Mouse (Mus musculus) kidney, embryonic 15.5 days (tissue): ENCODE data around the gene Polg2. TPM values are rescaled to one million over a fixed set of nuclear protein-coding genes. Genes with fewer than 3 reads are reported as not detected.
"Not testable (repeated sequence)": the region's sequence is repeated elsewhere in the genome, so short reads cannot be mapped to it uniquely, and the experiment has no call there.

Experiments used
- ATAC-seq: fragments of 200-750 bp; cut with Nextera tagmentation; replicated peaks from 2 replicates; pipeline ENCODE4 v1.8.0; 2017; ENCODE audit warnings: moderate TSS enrichment; ENCODE audit not compliant: low FRiP score
- H3K27ac ChIP-seq: fragments of 300-500 bp; sonication (generic); 2 replicates; pipeline ENCODE4 v1.5.1; 2015; ENCODE audit warnings: mild to moderate bottlenecking, inconsistent platforms
- H3K27me3 ChIP-seq: fragments of 300-500 bp; sonication (generic); 2 replicates; pipeline ENCODE4 v1.6.1; 2015; ENCODE audit warnings: inconsistent platforms
- H3K36me3 ChIP-seq: fragments of 300-500 bp; sonication (generic); 2 replicates; pipeline ENCODE4 v1.6.1; 2015; ENCODE audit warnings: inconsistent platforms
- H3K4me1 ChIP-seq: fragments of 300-500 bp; sonication (generic); 2 replicates; pipeline ENCODE4 v1.6.1; 2015; ENCODE audit warnings: inconsistent platforms
- H3K4me2 ChIP-seq: fragments of 300-500 bp; sonication (generic); 2 replicates; pipeline ENCODE4 v1.6.1; 2015; ENCODE audit warnings: moderate library complexity, mild to moderate bottlenecking, inconsistent platforms
- H3K4me3 ChIP-seq: fragments of 300-500 bp; sonication (generic); replicated peaks from 2 replicates; pipeline ENCODE4 v1.5.1; 2015; ENCODE audit warnings: mild to moderate bottlenecking, inconsistent platforms
- H3K9ac ChIP-seq: fragments of 300-500 bp; sonication (generic); 2 replicates; pipeline ENCODE4 v1.6.1; 2015; ENCODE audit warnings: mild to moderate bottlenecking, inconsistent platforms
- H3K9me3 ChIP-seq: fragments of 300-500 bp; sonication (generic); replicated peaks from 2 replicates; pipeline ENCODE4 v1.6.1; 2016; ENCODE audit warnings: inconsistent platforms
- WGBS: fragments of 180-500 bp; shearing (Covaris S2); methylation state at CpG from one replicate; pipeline ENCODE4 v1.1.7; 2015; ENCODE audit warnings: mixed read lengths; 5-methylcytosine and 5-hydroxymethylcytosine counted together
- polyA plus RNA-seq: library from polyadenylated mRNA; unstranded; fragments of >200 nt; fragmentation: Nextera tagmentation; extraction: Ambion mirVana; gene quantifications from 2 replicates; pipeline ENCODE4 v1.2.1, GENCODE M21; 2015

Gene Polg2
- polyA plus RNA-seq, 1 experiment from 2014 or later = 12.1 TPM

- H3K36me3 ChIP-seq = no peaks in the 10 kb centered on the region
- WGBS = 23% methylated on average over 12 of the region's 12 CpGs
- no peaks in the 10 kb centered on the region for H3K27me3 ChIP-seq
- 0 out of 2 replicates have a peak overlapping the region, but pooled peaks have one; percentile 10 for H3K9ac ChIP-seq
- no peak overlapping the region for H3K4me3 ChIP-seq
- H3K4me1 ChIP-seq = peaks cover 13% of the 10 kb centered on the region; the same call in 1 of the 2 replicates
- ATAC-seq = peak; percentile 49; the same call in 1 of the 2 replicates
- peak overlapping the region; percentile 75 for H3K27ac ChIP-seq
- H3K9me3 ChIP-seq = no peaks in the 10 kb centered on the region
- H3K4me2 ChIP-seq = no peak overlapping the region
These were observed 42.1 kb downstream of the Polg2 start for GRCm38 (mm10) chr11:106737178-106737621.

GRCm38 (mm10) chr11:106736614-106737013 lies 42.7 kb downstream of the Polg2 start:
- Histone ChIP-seq H3K27ac (peak overlapping the region; percentile 75), H3K36me3 (no peaks in the 10 kb centered on the region), H3K4me3 (no peak overlapping the region), H3K27me3 (no peaks in the 10 kb centered on the region), H3K4me2 (no peak overlapping the region), H3K9ac (0 out of 2 replicates have a peak overlapping the region, but pooled peaks have one; percentile 10), H3K4me1 (peaks cover 13% of the 10 kb centered on the region; the same call in 1 of the 2 replicates), H3K9me3 (no peaks in the 10 kb centered on the region)
- WGBS = 71% methylated on average over 3 of the region's 3 CpGs
- ATAC-seq = no peak

GRCm38 (mm10) chr11:106730714-106731113 lies 48.6 kb downstream of the Polg2 start:
- no peaks in the 10 kb centered on the region for H3K9me3 ChIP-seq
- H3K9ac ChIP-seq = no peak overlapping the region
- ATAC-seq = no peak
- H3K27me3 ChIP-seq = no peaks in the 10 kb centered on the region
- H3K36me3 ChIP-seq = no peaks in the 10 kb centered on the region
- H3K27ac ChIP-seq = peak overlapping the region; percentile 72
- 0 out of 2 replicates have a peak, but pooled peaks cover 3% of the 10 kb centered on the region for H3K4me1 ChIP-seq
- H3K4me2 ChIP-seq = no peak overlapping the region
- no peak overlapping the region for H3K4me3 ChIP-seq
- WGBS = 37% methylated on average over 4 of the region's 4 CpGs

GRCm38 (mm10) chr11:106729656-106730055 lies 49.7 kb downstream of the Polg2 start:
- Histone ChIP-seq H3K36me3 (no peaks in the 10 kb centered on the region), H3K4me3 (no peak overlapping the region), H3K4me1 (0 out of 2 replicates have a peak, but pooled peaks cover 3% of the 10 kb centered on the region), H3K9ac (no peak overlapping the region), H3K9me3 (no peaks in the 10 kb centered on the region), H3K27me3 (no peaks in the 10 kb centered on the region), H3K27ac (no peak overlapping the region), H3K4me2 (no peak overlapping the region)
- 100% methylated on average over 1 of the region's 1 CpGs for WGBS
- no peak for ATAC-seq

GRCm38 (mm10) chr11:106728402-106729366 lies 50.7 kb downstream of the Polg2 start:
- Histone ChIP-seq H3K4me1 (0 out of 2 replicates have a peak, but pooled peaks cover 3% of the 10 kb centered on the region), H3K4me3 (no peak overlapping the region), H3K27me3 (no peaks in the 10 kb centered on the region), H3K9ac (no peak overlapping the region), H3K9me3 (no peaks in the 10 kb centered on the region), H3K4me2 (no peak overlapping the region), H3K27ac (no peak overlapping the region), H3K36me3 (no peaks in the 10 kb centered on the region)
- WGBS = 82% methylated on average over 10 of the region's 10 CpGs
- ATAC-seq = no peak

- 65% methylated on average over 5 of the region's 5 CpGs for WGBS
These were observed 51.4 kb downstream of the Polg2 start for GRCm38 (mm10) chr11:106727967-106728366.

GRCm38 (mm10) chr11:106724916-106725235 lies 54.5 kb downstream of the Polg2 start:
- H3K9ac ChIP-seq, ATAC-seq, H3K27ac ChIP-seq, H3K9me3 ChIP-seq, H3K4me2 ChIP-seq, H3K4me3 ChIP-seq, H3K36me3 ChIP-seq, H3K27me3 ChIP-seq: not testable (repeated sequence)
- peaks cover 10% of the 10 kb centered on the region; the same call in 1 of the 2 replicates for H3K4me1 ChIP-seq
- WGBS = 92% methylated on average over 9 of the region's 9 CpGs

More at GRCm38 (mm10) chr11:106727967-106728366, 51.4 kb downstream of the Polg2 start:
- no peaks in the 10 kb centered on the region for H3K27me3 ChIP-seq
- H3K4me2 ChIP-seq = no peak overlapping the region
- no peak overlapping the region for H3K9ac ChIP-seq
- no peak for ATAC-seq
- H3K4me3 ChIP-seq = no peak overlapping the region
- H3K4me1 ChIP-seq = peaks cover 9% of the 10 kb centered on the region; the same call in 1 of the 2 replicates
- no peak overlapping the region for H3K27ac ChIP-seq
- no peaks in the 10 kb centered on the region for H3K9me3 ChIP-seq
- H3K36me3 ChIP-seq = no peaks in the 10 kb centered on the region

- Histone ChIP-seq H3K4me3 (no peak overlapping the region), H3K36me3 (no peaks in the 10 kb centered on the region), H3K4me2 (no peak overlapping the region), H3K9me3 (no peaks in the 10 kb centered on the region), H3K4me1 (peaks cover 10% of the 10 kb centered on the region; the same call in 1 of the 2 replicates), H3K27me3 (no peaks in the 10 kb centered on the region), H3K27ac (no peak overlapping the region), H3K9ac (no peak overlapping the region)
- WGBS = 90% methylated on average over 10 of the region's 10 CpGs
- no peak for ATAC-seq
These were observed 55.0 kb downstream of the Polg2 start for GRCm38 (mm10) chr11:106724176-106724915.

GRCm38 (mm10) chr11:106723611-106724125 lies 55.7 kb downstream of the Polg2 start:
- no peaks in the 10 kb centered on the region for H3K27me3 ChIP-seq
- H3K4me2 ChIP-seq = no peak overlapping the region
- no peak overlapping the region for H3K9ac ChIP-seq
- 84% methylated on average over 15 of the region's 15 CpGs for WGBS
- no peaks in the 10 kb centered on the region for H3K9me3 ChIP-seq
- H3K4me1 ChIP-seq = peaks cover 10% of the 10 kb centered on the region; the same call in 1 of the 2 replicates
- no peak for ATAC-seq
- no peak overlapping the region for H3K4me3 ChIP-seq
- no peaks in the 10 kb centered on the region for H3K36me3 ChIP-seq
- H3K27ac ChIP-seq = no peak overlapping the region

- Histone ChIP-seq H3K4me3 (no peak overlapping the region), H3K9ac (no peak overlapping the region), H3K4me1 (peaks cover 10% of the 10 kb centered on the region; the same call in 1 of the 2 replicates), H3K4me2 (no peak overlapping the region), H3K27ac (no peak overlapping the region), H3K27me3 (no peaks in the 10 kb centered on the region), H3K9me3 (no peaks in the 10 kb centered on the region), H3K36me3 (no peaks in the 10 kb centered on the region)
- ATAC-seq = no peak; the same call in 1 of the 2 replicates
- WGBS = 10% methylated on average over 6 of the region's 7 CpGs
These were observed 56.4 kb downstream of the Polg2 start for GRCm38 (mm10) chr11:106722831-106723361.

- H3K4me3 ChIP-seq = no peak overlapping the region
- no peak overlapping the region for H3K9ac ChIP-seq
- no peaks in the 10 kb centered on the region for H3K9me3 ChIP-seq
- no peak overlapping the region for H3K4me2 ChIP-seq
- no peaks in the 10 kb centered on the region for H3K36me3 ChIP-seq
- WGBS = 87% methylated on average over 8 of the region's 8 CpGs
- H3K27ac ChIP-seq = no peak overlapping the region
- no peak for ATAC-seq
- no peaks in the 10 kb centered on the region for H3K27me3 ChIP-seq
- H3K4me1 ChIP-seq = peaks cover 15% of the 10 kb centered on the region; the same call in 1 of the 2 replicates
These were observed 59.0 kb downstream of the Polg2 start for GRCm38 (mm10) chr11:106720379-106720778.
